Mouse (Mus musculus) neural tube, embryonic 15.5 days (tissue): ENCODE measurements around the gene Sp2. TPM values are rescaled to one million over a fixed set of nuclear protein-coding genes. Genes with fewer than 3 reads are reported as not detected.

ENCODE experiments used
- ATAC-seq: fragments of 200-750 bp; cut with Nextera tagmentation; 2 replicates; pipeline ENCODE4 v1.8.0; 2017; ENCODE audit warnings: mild to moderate bottlenecking, moderate TSS enrichment, moderate library complexity; ENCODE audit not compliant: low FRiP score
- H3K27ac ChIP-seq: fragments of 300-500 bp; sonication (generic); replicated peaks from 2 replicates; pipeline ENCODE4 v1.5.1; 2015; ENCODE audit warnings: mild to moderate bottlenecking, inconsistent platforms
- H3K27me3 ChIP-seq: fragments of 300-500 bp; sonication (generic); replicated peaks from 2 replicates; pipeline ENCODE4 v1.6.1; 2015; ENCODE audit warnings: inconsistent platforms
- H3K36me3 ChIP-seq: fragments of 300-500 bp; sonication (generic); 2 replicates; pipeline ENCODE4 v1.6.1; 2015; ENCODE audit warnings: inconsistent platforms
- H3K4me1 ChIP-seq: fragments of 300-500 bp; sonication (generic); 2 replicates; pipeline ENCODE4 v1.6.1; 2015; ENCODE audit warnings: inconsistent platforms
- H3K4me2 ChIP-seq: fragments of 300-500 bp; sonication (generic); 2 replicates; pipeline ENCODE4 v1.6.1; 2015; ENCODE audit warnings: inconsistent platforms, mild to moderate bottlenecking, moderate library complexity
- H3K4me3 ChIP-seq: fragments of 300-500 bp; sonication (generic); replicated peaks from 2 replicates; pipeline ENCODE4 v1.5.1; 2015; ENCODE audit warnings: mild to moderate bottlenecking, inconsistent platforms
- H3K9ac ChIP-seq: fragments of 300-500 bp; sonication (generic); replicated peaks from 2 replicates; pipeline ENCODE4 v1.6.1; 2015; ENCODE audit warnings: mild to moderate bottlenecking, inconsistent platforms
- H3K9me3 ChIP-seq: fragments of 300-500 bp; sonication (generic); replicated peaks from 2 replicates; pipeline ENCODE4 v1.6.1; 2016; ENCODE audit warnings: inconsistent platforms
- WGBS: fragments of 180-500 bp; shearing (Covaris S2); methylation state at CpG from one replicate; pipeline ENCODE4 v1.1.7; 2015; ENCODE audit warnings: mixed read lengths; 5-methylcytosine and 5-hydroxymethylcytosine counted together
- polyA plus RNA-seq: library from polyadenylated mRNA; unstranded; fragments of >200 nt; fragmentation: Nextera tagmentation; extraction: Ambion mirVana; gene quantifications from 2 replicates; pipeline ENCODE4 v1.2.1, GENCODE M21; 2015

Gene Sp2
- polyA plus RNA-seq, 1 experiment from 2014 or later, result 13.0 TPM

GRCm38 (mm10) chr11:96995031-96995430 is 12.3 kb upstream of the Sp2 start:
- Histone ChIP-seq H3K4me3 (no peak overlapping the region), H3K4me2 (no peak overlapping the region), H3K27me3 (peaks cover 10% of the 10 kb centered on the region; the same call in 1 of the 2 replicates), H3K4me1 (peaks cover 10% of the 10 kb centered on the region), H3K36me3 (no peaks in the 10 kb centered on the region), H3K9ac (no peak overlapping the region), H3K9me3 (no peaks in the 10 kb centered on the region), H3K27ac (no peak overlapping the region)
- no peak for ATAC-seq
- 26% methylated on average over 5 of the region's 5 CpGs for WGBS

GRCm38 (mm10) chr11:96992722-96993311 is 10.1 kb upstream of the Sp2 start:
- Histone ChIP-seq H3K4me2 (no peak overlapping the region), H3K27me3 (0 out of 2 replicates have a peak, but pooled peaks cover 9% of the 10 kb centered on the region), H3K4me1 (peaks cover 18% of the 10 kb centered on the region), H3K4me3 (no peak overlapping the region), H3K36me3 (no peaks in the 10 kb centered on the region), H3K9ac (no peak overlapping the region), H3K9me3 (no peaks in the 10 kb centered on the region), H3K27ac (no peak overlapping the region)
- ATAC-seq, result no peak
- 39% methylated on average over 8 of the region's 8 CpGs for WGBS

GRCm38 (mm10) chr11:96991501-96991900 is 8.7 kb upstream of the Sp2 start:
- no peak overlapping the region for H3K4me3 ChIP-seq
- WGBS, result 80% methylated on average over 5 of the region's 5 CpGs
- ATAC-seq, result no peak

GRCm38 (mm10) chr11:96987873-96988655 is 5.3 kb upstream of the Sp2 start:
- Histone ChIP-seq H3K4me2 (peak overlapping the region; percentile 68), H3K36me3 (no peaks in the 10 kb centered on the region), H3K4me1 (peaks cover 15% of the 10 kb centered on the region), H3K9ac (peak overlapping the region; percentile 24), H3K9me3 (no peaks in the 10 kb centered on the region), H3K27ac (peak overlapping the region; percentile 60), H3K4me3 (peak overlapping the region; percentile 41), H3K27me3 (peaks cover 37% of the 10 kb centered on the region)
- ATAC-seq, result peak; percentile 76
- 4% methylated on average over 31 of the region's 31 CpGs for WGBS

More at GRCm38 (mm10) chr11:96991501-96991900, 8.7 kb upstream of the Sp2 start:
- Histone ChIP-seq H3K9me3 (no peaks in the 10 kb centered on the region), H3K4me1 (peaks cover 15% of the 10 kb centered on the region), H3K27me3 (peaks cover 14% of the 10 kb centered on the region), H3K9ac (no peak overlapping the region), H3K4me2 (no peak overlapping the region), H3K27ac (no peak overlapping the region), H3K36me3 (no peaks in the 10 kb centered on the region)

GRCm38 (mm10) chr11:96986463-96986862 is 3.7 kb upstream of the Sp2 start:
- Histone ChIP-seq H3K4me3 (no peak overlapping the region), H3K27ac (no peak overlapping the region), H3K27me3 (peaks cover 34% of the 10 kb centered on the region), H3K9me3 (no peaks in the 10 kb centered on the region), H3K9ac (no peak overlapping the region), H3K4me2 (no peak overlapping the region), H3K36me3 (no peaks in the 10 kb centered on the region), H3K4me1 (peaks cover 17% of the 10 kb centered on the region)
- ATAC-seq, result no peak
- 7% methylated on average over 3 of the region's 3 CpGs for WGBS

GRCm38 (mm10) chr11:96984903-96985302 is 2.1 kb upstream of the Sp2 start:
- H3K9me3 ChIP-seq, result no peaks in the 10 kb centered on the region
- peaks cover 34% of the 10 kb centered on the region for H3K27me3 ChIP-seq
- no peak overlapping the region for H3K4me3 ChIP-seq
- no peak overlapping the region for H3K4me2 ChIP-seq
- no peaks in the 10 kb centered on the region for H3K36me3 ChIP-seq
- H3K9ac ChIP-seq, result no peak overlapping the region
- 21% methylated on average over 4 of the region's 4 CpGs for WGBS
- no peak overlapping the region for H3K27ac ChIP-seq
- H3K4me1 ChIP-seq, result peaks cover 17% of the 10 kb centered on the region
- ATAC-seq, result no peak

GRCm38 (mm10) chr11:96982355-96982754 is 404 bp downstream of the Sp2 start:
- no peak overlapping the region; the same call in 1 of the 2 replicates for H3K4me3 ChIP-seq
- ATAC-seq, result no peak
- H3K9ac ChIP-seq, result 0 out of 2 replicates have a peak overlapping the region, but pooled peaks have one; percentile 14
- peak overlapping the region; percentile 22 for H3K4me2 ChIP-seq
- H3K27ac ChIP-seq, result no peak overlapping the region
- H3K4me1 ChIP-seq, result peaks cover 13% of the 10 kb centered on the region
- no peaks in the 10 kb centered on the region for H3K9me3 ChIP-seq
- peaks cover 28% of the 10 kb centered on the region for H3K27me3 ChIP-seq
- 5% methylated on average over 7 of the region's 7 CpGs for WGBS
- no peaks in the 10 kb centered on the region for H3K36me3 ChIP-seq

GRCm38 (mm10) chr11:96981461-96981860 is 1.3 kb downstream of the Sp2 start:
- H3K27me3 ChIP-seq, result peaks cover 23% of the 10 kb centered on the region; the same call in 1 of the 2 replicates
- H3K4me2 ChIP-seq, result no peak overlapping the region
- no peaks in the 10 kb centered on the region for H3K9me3 ChIP-seq
- no peak overlapping the region for H3K4me3 ChIP-seq
- no peak overlapping the region for H3K9ac ChIP-seq
- WGBS, result 79% methylated on average over 15 of the region's 15 CpGs
- H3K27ac ChIP-seq, result no peak overlapping the region
- H3K4me1 ChIP-seq, result peaks cover 15% of the 10 kb centered on the region
- no peaks in the 10 kb centered on the region for H3K36me3 ChIP-seq
- ATAC-seq, result no peak

GRCm38 (mm10) chr11:96980021-96980420 is 2.7 kb downstream of the Sp2 start:
- 81% methylated on average over 5 of the region's 5 CpGs for WGBS
- Histone ChIP-seq H3K4me2 (no peak overlapping the region), H3K4me3 (no peak overlapping the region), H3K27me3 (peaks cover 12% of the 10 kb centered on the region; the same call in 1 of the 2 replicates), H3K9me3 (no peaks in the 10 kb centered on the region), H3K4me1 (peaks cover 29% of the 10 kb centered on the region), H3K36me3 (no peaks in the 10 kb centered on the region), H3K27ac (no peak overlapping the region), H3K9ac (no peak overlapping the region)
- no peak for ATAC-seq

- ATAC-seq, result no peak
- Histone ChIP-seq H3K36me3 (no peaks in the 10 kb centered on the region), H3K4me2 (no peak overlapping the region), H3K27ac (no peak overlapping the region), H3K9ac (no peak overlapping the region), H3K27me3 (peaks cover 6% of the 10 kb centered on the region; the same call in 1 of the 2 replicates), H3K4me1 (peaks cover 34% of the 10 kb centered on the region), H3K4me3 (no peak overlapping the region), H3K9me3 (no peaks in the 10 kb centered on the region)
- 86% methylated on average over 7 of the region's 7 CpGs for WGBS
These were observed 3.4 kb downstream of the Sp2 start for GRCm38 (mm10) chr11:96979329-96979728.

GRCm38 (mm10) chr11:96978401-96979246 is 4.1 kb downstream of the Sp2 start:
- Histone ChIP-seq H3K4me1 (peaks cover 41% of the 10 kb centered on the region), H3K27ac (peak overlapping the region; percentile 88), H3K4me3 (peak overlapping the region; percentile 87), H3K4me2 (peak overlapping the region; percentile 72), H3K9me3 (no peaks in the 10 kb centered on the region), H3K9ac (peak overlapping the region; percentile 73), H3K36me3 (no peaks in the 10 kb centered on the region), H3K27me3 (no peaks in the 10 kb centered on the region)
- 31% methylated on average over 17 of the region's 17 CpGs for WGBS
- ATAC-seq, result no peak
